Mouse (Mus musculus) heart, embryonic 14.5 days (tissue): Measurements from ENCODE around the gene P2rx1. TPM values are rescaled to one million over a fixed set of nuclear protein-coding genes. Genes with fewer than 3 reads are reported as not detected.

ENCODE experiments used
- ATAC-seq: fragments of 200-750 bp; cut with Nextera tagmentation; 2 replicates; pipeline ENCODE4 v1.8.0; 2017; ENCODE audit warnings: low read depth, moderate TSS enrichment; ENCODE audit not compliant: insufficient number of reproducible peaks, insufficient read depth, low FRiP score
- H3K27ac ChIP-seq, 2 experiments: fragments of 200-500 bp in 1 of 2; fragments of 300-500 bp in 1 of 2; sonication (generic) in 1 of 2; replicated peaks in 1 of 2; 2 replicates each; pipeline ENCODE4 v1.5.1; 2012 to 2014; ENCODE audit warnings: low read depth in 2 of 2, low read length in 2 of 2, control low read depth in 1 of 2, mild to moderate bottlenecking in 1 of 2, mixed read lengths in 1 of 2; ENCODE audit not compliant: control insufficient read depth in 1 of 2, insufficient read depth in 1 of 2
- H3K27me3 ChIP-seq: fragments of 300-500 bp; sonication (generic); 2 replicates; pipeline ENCODE4 v1.6.1; 2014; ENCODE audit warnings: mild to moderate bottlenecking, low read length, control low read depth; ENCODE audit not compliant: control insufficient read depth, insufficient read depth
- H3K36me3 ChIP-seq: fragments of 300-500 bp; sonication (generic); 2 replicates; pipeline ENCODE4 v1.6.1; 2014; ENCODE audit warnings: mild to moderate bottlenecking, control low read depth, low read length, mixed read lengths; ENCODE audit not compliant: control insufficient read depth, insufficient read depth
- H3K4me1 ChIP-seq, 2 experiments: fragments of 200-500 bp in 1 of 2; fragments of 300-500 bp in 1 of 2; sonication (generic) in 1 of 2; 2 replicates each; pipeline ENCODE4 v1.6.1; 2012 to 2014; ENCODE audit warnings: low read length in 2 of 2, control low read depth in 1 of 2, mixed read lengths in 1 of 2; ENCODE audit not compliant: control insufficient read depth in 2 of 2, insufficient read depth in 2 of 2
- H3K4me2 ChIP-seq: fragments of 300-500 bp; sonication (generic); 2 replicates; pipeline ENCODE4 v1.6.1; 2014; ENCODE audit warnings: mild to moderate bottlenecking, low read length
- H3K4me3 ChIP-seq, 2 experiments: fragments of 200-500 bp in 1 of 2; fragments of 300-500 bp in 1 of 2; sonication (generic) in 1 of 2; 2 replicates each; pipeline ENCODE4 v1.5.1; 2012 to 2014; ENCODE audit warnings: low read length in 2 of 2, mild to moderate bottlenecking in 2 of 2, control low read depth in 1 of 2, low read depth in 1 of 2, moderate library complexity in 1 of 2; ENCODE audit not compliant: control insufficient read depth in 1 of 2, insufficient read depth in 1 of 2
- H3K9ac ChIP-seq: fragments of 300-500 bp; sonication (generic); 2 replicates; pipeline ENCODE4 v1.6.1; 2014; ENCODE audit warnings: mild to moderate bottlenecking, low read length
- H3K9me3 ChIP-seq: fragments of 300-500 bp; sonication (generic); 2 replicates; pipeline ENCODE4 v1.6.1; 2016; ENCODE audit warnings: low read length, control low read depth; ENCODE audit not compliant: control insufficient read depth
- WGBS: fragments of 180-500 bp; shearing (Covaris S2); extraction: QIAGEN DNeasy Blood & Tissue Kit; methylation state at CpG from one replicate; pipeline ENCODE4 v1.1.7; 2014; 5-methylcytosine and 5-hydroxymethylcytosine counted together
- polyA plus RNA-seq: library from polyadenylated mRNA; unstranded; fragments of >200 nt; fragmentation: Nextera tagmentation; extraction: Ambion mirVana; gene quantifications from 2 replicates; pipeline ENCODE4 v1.2.1, GENCODE M21; 2014

Gene P2rx1
- polyA plus RNA-seq, 1 experiment from 2014 or later, result 1.4 TPM

DNA sequence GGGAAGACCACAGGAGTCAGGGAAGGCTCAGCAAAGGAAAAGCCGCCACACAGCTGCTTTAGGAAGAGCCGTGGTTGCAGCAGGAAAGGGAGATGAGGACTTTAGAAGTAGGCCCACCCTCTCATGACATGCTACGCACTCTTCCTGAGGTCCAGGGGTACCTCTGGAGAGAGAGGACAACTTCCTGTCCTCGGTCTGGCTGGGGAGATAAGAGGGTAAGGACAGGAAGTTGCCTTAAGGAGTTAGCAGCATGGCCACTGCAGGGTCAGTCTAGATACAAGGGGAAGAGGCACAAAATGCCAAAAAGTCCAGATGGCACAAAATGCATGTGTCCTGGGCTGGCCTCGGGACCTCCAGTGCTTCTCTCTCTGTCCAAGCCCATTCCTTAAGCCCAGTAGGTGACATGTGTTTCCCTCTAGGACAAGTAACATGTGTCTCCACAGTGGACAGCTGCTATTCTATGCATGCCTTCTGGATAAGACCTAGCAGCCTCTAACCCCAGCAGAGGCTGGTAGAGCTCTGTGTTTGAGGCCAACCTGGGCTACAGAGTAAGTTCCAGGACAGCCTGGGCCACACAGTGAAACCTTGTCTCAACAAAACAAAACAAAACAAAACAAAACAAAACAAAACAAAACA is 43.4 kb upstream of the P2rx1 start:
- Histone ChIP-seq H3K36me3 (no peaks in the 10 kb centered on the region), H3K27ac (0 out of 4 replicates have a peak overlapping the region, but pooled peaks of 1 of the 2 experiments have one; percentile 31), H3K9me3 (no peaks in the 10 kb centered on the region), H3K4me2 (no peak overlapping the region), H3K9ac (no peak overlapping the region), H3K27me3 (peaks cover 13% of the 10 kb centered on the region), H3K4me1 (peaks cover 27 to 39% of the 10 kb centered on the region in 2 experiments), H3K4me3 (no peak overlapping the region)
- peak; percentile 18; the same call in 1 of the 2 replicates for ATAC-seq
- WGBS, result 48% methylated on average over 5 of the region's 5 CpGs

DNA sequence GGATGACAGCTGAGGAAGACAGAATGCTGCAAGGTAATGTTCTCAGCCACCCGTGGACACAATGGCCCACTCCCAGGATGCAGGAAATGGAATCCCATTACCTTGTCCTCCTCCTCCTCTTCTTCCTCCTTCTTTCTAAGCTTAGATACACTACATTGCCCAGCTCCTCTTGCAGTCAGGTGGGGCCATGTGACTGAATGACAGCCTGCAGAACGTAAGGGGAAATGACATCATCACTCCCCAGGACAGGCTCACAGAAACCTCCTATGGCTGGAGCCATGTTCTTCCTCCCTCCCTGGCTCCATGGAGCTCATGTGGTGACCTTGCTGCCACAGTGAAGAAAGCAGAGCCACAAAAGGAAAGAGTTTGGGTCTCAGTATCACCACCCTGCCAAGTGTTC is 41.6 kb upstream of the P2rx1 start:
- Histone ChIP-seq H3K4me3 (no peak overlapping the region), H3K4me2 (no peak overlapping the region), H3K9ac (no peak overlapping the region), H3K4me1 (peaks cover 35 to 39% of the 10 kb centered on the region in 2 experiments), H3K9me3 (no peaks in the 10 kb centered on the region), H3K27ac (no peak overlapping the region), H3K36me3 (no peaks in the 10 kb centered on the region), H3K27me3 (peaks cover 30% of the 10 kb centered on the region)
- no peak for ATAC-seq
- 40% methylated on average over 2 of the region's 2 CpGs for WGBS

GRCm38 (mm10) chr11:72959924-72960679 is 38.8 kb upstream of the P2rx1 start:
- no peak overlapping the region for H3K9ac ChIP-seq
- no peak overlapping the region for H3K27ac ChIP-seq
- no peak overlapping the region; a peak in 1 of 4 replicates for H3K4me3 ChIP-seq
- no peak for ATAC-seq
- peak overlapping the region; percentile 70 for H3K4me2 ChIP-seq
- no peaks in the 10 kb centered on the region for H3K36me3 ChIP-seq
- H3K27me3 ChIP-seq, result peaks cover 30% of the 10 kb centered on the region
- 16% methylated on average over 15 of the region's 15 CpGs for WGBS
- no peaks in the 10 kb centered on the region for H3K9me3 ChIP-seq
- peaks cover 23 to 28% of the 10 kb centered on the region in 2 experiments for H3K4me1 ChIP-seq

GRCm38 (mm10) chr11:72960723-72961071 is 38.2 kb upstream of the P2rx1 start:
- H3K27me3 ChIP-seq, result peaks cover 30% of the 10 kb centered on the region
- H3K4me2 ChIP-seq, result peak overlapping the region; percentile 70
- H3K9me3 ChIP-seq, result no peaks in the 10 kb centered on the region
- H3K4me1 ChIP-seq, result peaks cover 23% of the 10 kb centered on the region in 2 experiments
- H3K27ac ChIP-seq, result no peak overlapping the region
- peak overlapping the region; percentile 49; the same call in 1 of the 2 replicates for H3K9ac ChIP-seq
- 3% methylated on average over 15 of the region's 15 CpGs for WGBS
- H3K4me3 ChIP-seq, result peak overlapping the region; percentile 39 to 44
- no peak for ATAC-seq
- no peaks in the 10 kb centered on the region for H3K36me3 ChIP-seq

DNA sequence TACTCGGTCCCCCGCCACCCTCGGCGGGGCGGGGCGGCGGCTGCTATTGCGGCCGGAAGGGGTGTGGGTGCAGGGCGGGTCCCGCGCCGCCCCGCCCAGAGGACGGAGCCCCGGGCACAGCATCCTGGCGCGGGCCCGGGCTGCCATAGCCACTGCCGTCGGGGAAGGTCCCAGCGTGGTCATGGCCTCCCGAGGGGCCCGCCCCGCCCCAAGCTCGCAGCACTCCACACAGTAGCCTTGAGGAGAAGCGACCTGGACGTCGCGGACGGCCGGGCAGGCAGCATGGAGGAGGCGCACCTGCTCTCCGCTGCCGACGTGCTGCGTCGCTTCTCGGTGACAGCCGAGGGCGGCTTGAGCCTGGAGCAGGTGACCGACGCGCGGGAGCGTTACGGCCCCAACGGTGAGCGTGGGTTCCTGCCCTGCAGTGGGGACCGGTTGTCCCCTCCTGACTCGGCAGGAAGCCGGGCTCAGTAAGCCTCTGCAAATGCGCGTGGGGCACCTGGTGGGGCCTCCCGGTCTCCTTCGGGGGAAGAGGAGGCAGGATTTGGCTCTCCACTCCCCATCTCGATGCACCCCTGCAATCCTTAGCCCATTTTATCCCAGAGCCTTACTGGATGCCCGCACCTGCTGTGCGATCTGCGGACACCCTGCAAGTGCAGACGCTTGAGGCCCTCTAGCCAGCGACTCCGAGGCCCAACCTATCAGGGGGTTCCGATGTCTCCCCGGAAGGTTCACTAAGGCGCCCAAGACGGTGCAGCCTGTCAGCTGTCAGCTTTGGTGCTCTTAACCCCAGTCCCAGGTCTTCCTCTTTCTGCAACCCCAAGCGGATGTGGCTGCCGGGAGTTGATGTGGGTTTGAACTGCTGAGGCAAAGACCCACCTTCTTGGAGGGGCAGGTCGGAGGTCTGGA is 37.6 kb upstream of the P2rx1 start, which contains the start of gene Atp2a3:
Atp2a3 (plus strand) TSS at position 98 of the 909 bp plus-strand sequence.
- Histone ChIP-seq H3K9ac (peak within 1 kb of the TSS; percentile 49; the same call in 1 of the 2 replicates), H3K4me2 (peak within 1 kb of the TSS; percentile 70), H3K36me3 (no peaks in the 10 kb centered on the region), H3K4me3 (peak within 1 kb of the TSS; percentile 39 to 44), H3K4me1 (peaks cover 23% of the 10 kb centered on the region in 2 experiments), H3K9me3 (no peaks in the 10 kb centered on the region), H3K27ac (no peak within 1 kb of the TSS), H3K27me3 (peaks cover 30% of the 10 kb centered on the region)
- ATAC-seq, result no peak
- 5% methylated on average over 60 of the region's 70 CpGs for WGBS

GRCm38 (mm10) chr11:72962378-72962777 is 36.5 kb upstream of the P2rx1 start:
- Histone ChIP-seq H3K4me2 (no peak overlapping the region), H3K9ac (no peak overlapping the region), H3K4me1 (peaks cover 21 to 23% of the 10 kb centered on the region in 2 experiments), H3K27ac (no peak overlapping the region), H3K9me3 (no peaks in the 10 kb centered on the region), H3K4me3 (no peak overlapping the region), H3K27me3 (peaks cover 34% of the 10 kb centered on the region), H3K36me3 (no peaks in the 10 kb centered on the region)
- no peak for ATAC-seq
- WGBS, result 71% methylated on average over 2 of the region's 2 CpGs
